Mouse (Mus musculus) lung, embryonic 14.5 days (tissue): ENCODE measurements around the gene Atrnl1. TPM values are rescaled to one million over a fixed set of nuclear protein-coding genes. Genes with fewer than 3 reads are reported as not detected.

Experiments
- ATAC-seq: fragments of 200-750 bp; cut with Nextera tagmentation; 2 replicates; pipeline ENCODE4 v1.8.0; 2017; ENCODE audit warnings: mild to moderate bottlenecking, moderate TSS enrichment, moderate library complexity; ENCODE audit not compliant: insufficient read depth
- DNase-seq: peaks from one replicate; pipeline ENCODE4 v3.0.0-alpha.2; 2015
- H3K27ac ChIP-seq: fragments of 300-500 bp; sonication (generic); 2 replicates; pipeline ENCODE4 v1.5.1; 2014; ENCODE audit warnings: low read depth, mild to moderate bottlenecking, moderate library complexity
- H3K27me3 ChIP-seq: fragments of 300-500 bp; sonication (generic); 2 replicates; pipeline ENCODE4 v1.6.1; 2014; ENCODE audit warnings: low read length, control low read depth; ENCODE audit not compliant: insufficient read depth
- H3K36me3 ChIP-seq: fragments of 300-500 bp; sonication (generic); 2 replicates; pipeline ENCODE4 v1.6.1; 2014; ENCODE audit warnings: control low read depth; ENCODE audit not compliant: insufficient read depth
- H3K4me1 ChIP-seq: fragments of 300-500 bp; sonication (generic); 2 replicates; pipeline ENCODE4 v1.6.1; 2014; ENCODE audit warnings: antibody characterized with exemption, control low read depth; ENCODE audit not compliant: insufficient read depth
- H3K4me2 ChIP-seq: fragments of 300-500 bp; sonication (generic); 2 replicates; pipeline ENCODE4 v1.6.1; 2014; ENCODE audit warnings: mild to moderate bottlenecking
- H3K4me3 ChIP-seq: fragments of 300-500 bp; sonication (generic); 2 replicates; pipeline ENCODE4 v1.5.1; 2014; ENCODE audit warnings: low read depth, low read length
- H3K9ac ChIP-seq: fragments of 300-500 bp; sonication (generic); 2 replicates; pipeline ENCODE4 v1.6.1; 2014
- H3K9me3 ChIP-seq: fragments of 300-500 bp; sonication (generic); 2 replicates; pipeline ENCODE4 v1.6.1; 2016; ENCODE audit warnings: low read depth, low read length, control low read depth
- CTCF ChIP-seq: IDR thresholded peaks from 2 replicates; pipeline ENCODE4 v1.5.1; 2016; ENCODE audit warnings: antibody characterized with exemption, low read depth
- WGBS: fragments of 180-500 bp; shearing (Covaris S2); extraction: QIAGEN DNeasy Blood & Tissue Kit; methylation state at CpG from one replicate; pipeline ENCODE4 v1.1.7; 2014; 5-methylcytosine and 5-hydroxymethylcytosine counted together
- polyA plus RNA-seq: library from polyadenylated mRNA; unstranded; fragments of >200 nt; fragmentation: Nextera tagmentation; extraction: Ambion mirVana; gene quantifications from 2 replicates; pipeline ENCODE4 v1.2.1, GENCODE M21; 2014

The Atrnl1 gene
- polyA plus RNA-seq, 1 experiment from 2014 or later = 7.1 TPM

DNA sequence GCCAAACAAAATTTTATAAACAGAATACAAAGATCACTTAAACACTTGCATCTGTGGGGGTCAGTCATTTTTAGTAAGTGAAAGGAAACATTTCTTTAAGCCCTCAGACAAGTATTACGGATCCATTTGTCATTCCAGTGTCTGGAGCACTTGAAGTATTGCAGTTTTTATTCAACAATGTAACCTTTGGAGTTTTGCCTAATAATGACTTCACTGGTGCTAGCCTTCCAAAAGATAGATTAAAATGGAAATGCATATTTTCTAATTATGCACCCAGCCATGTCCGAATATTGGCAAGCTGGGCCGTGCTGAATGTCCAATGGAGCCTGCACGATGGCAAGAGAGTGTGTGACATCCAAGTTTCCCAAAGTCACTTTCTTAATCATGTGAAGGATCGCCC, 513.7 kb downstream of the Atrnl1 start:
- ATAC-seq = no peak
- no peak overlapping the region for H3K4me3 ChIP-seq
- DNase-seq = peak; percentile 55
- H3K27ac ChIP-seq = no peak overlapping the region
- no peaks in the 10 kb centered on the region for H3K36me3 ChIP-seq
- H3K9me3 ChIP-seq = 0 out of 2 replicates have a peak, but pooled peaks cover under 1% of the 10 kb centered on the region
- H3K4me1 ChIP-seq = no peaks in the 10 kb centered on the region
- H3K27me3 ChIP-seq = no peaks in the 10 kb centered on the region
- no peak overlapping the region for H3K4me2 ChIP-seq
- H3K9ac ChIP-seq = no peak overlapping the region
- no peak for TF ChIP-seq CTCF
- 44% methylated on average over 5 of the region's 5 CpGs for WGBS

- 0 out of 2 replicates have a peak, but pooled peaks cover 5% of the 10 kb centered on the region for H3K9me3 ChIP-seq
- no peak overlapping the region for H3K27ac ChIP-seq
- no peak overlapping the region for H3K4me3 ChIP-seq
- DNase-seq (no peak), ATAC-seq (no peak)
- no peak overlapping the region for H3K4me2 ChIP-seq
- H3K36me3 ChIP-seq = no peaks in the 10 kb centered on the region
- H3K27me3 ChIP-seq = no peaks in the 10 kb centered on the region
- TF ChIP-seq CTCF = no peak
- no peak overlapping the region for H3K9ac ChIP-seq
- no peaks in the 10 kb centered on the region for H3K4me1 ChIP-seq
- 73% methylated on average over 14 of the region's 14 CpGs for WGBS
These were observed 514.2 kb downstream of the Atrnl1 start for GRCm38 (mm10) chr19:58125010-58125409.

GRCm38 (mm10) chr19:58131896-58132295, 521.1 kb downstream of the Atrnl1 start:
- WGBS = 92% methylated on average over 9 of the region's 9 CpGs
- Histone ChIP-seq H3K9me3 (0 out of 2 replicates have a peak, but pooled peaks cover 5% of the 10 kb centered on the region), H3K4me2 (no peak overlapping the region), H3K9ac (no peak overlapping the region), H3K4me1 (no peaks in the 10 kb centered on the region), H3K36me3 (peaks cover 4% of the 10 kb centered on the region; the same call in 1 of the 2 replicates), H3K4me3 (no peak overlapping the region), H3K27me3 (no peaks in the 10 kb centered on the region), H3K27ac (no peak overlapping the region)
- TF ChIP-seq CTCF = no peak
- ATAC-seq (no peak), DNase-seq (no peak)

GRCm38 (mm10) chr19:58140191-58140784, 529.5 kb downstream of the Atrnl1 start:
- Histone ChIP-seq H3K27me3 (no peaks in the 10 kb centered on the region), H3K4me1 (no peaks in the 10 kb centered on the region), H3K27ac (no peak overlapping the region), H3K36me3 (no peaks in the 10 kb centered on the region), H3K9ac (no peak overlapping the region), H3K4me2 (no peak overlapping the region), H3K4me3 (no peak overlapping the region), H3K9me3 (no peaks in the 10 kb centered on the region)
- DNase-seq (peak; percentile 63), ATAC-seq (no peak)
- TF ChIP-seq CTCF = no peak
- 24% methylated on average over 13 of the region's 13 CpGs for WGBS

- ATAC-seq = no peak
- no peak for TF ChIP-seq CTCF
- Histone ChIP-seq H3K27me3 (no peaks in the 10 kb centered on the region), H3K4me1 (no peaks in the 10 kb centered on the region), H3K27ac (no peak overlapping the region), H3K36me3 (no peaks in the 10 kb centered on the region), H3K4me2 (no peak overlapping the region), H3K4me3 (no peak overlapping the region), H3K9ac (no peak overlapping the region), H3K9me3 (no peaks in the 10 kb centered on the region)
- no peak for DNase-seq
- 92% methylated on average over 7 of the region's 7 CpGs for WGBS
These were observed 533.1 kb downstream of the Atrnl1 start for GRCm38 (mm10) chr19:58143853-58144454.

- H3K27me3 ChIP-seq = no peaks in the 10 kb centered on the region
- ATAC-seq (no peak), DNase-seq (no peak)
- TF ChIP-seq CTCF = no peak
- H3K36me3 ChIP-seq = no peaks in the 10 kb centered on the region
- no peak overlapping the region for H3K4me2 ChIP-seq
- H3K4me3 ChIP-seq = no peak overlapping the region
- no peak overlapping the region for H3K9ac ChIP-seq
- H3K9me3 ChIP-seq = no peaks in the 10 kb centered on the region
- no peak overlapping the region for H3K27ac ChIP-seq
- no peaks in the 10 kb centered on the region for H3K4me1 ChIP-seq
- 49% methylated on average over 9 of the region's 9 CpGs for WGBS
These were observed 534.7 kb downstream of the Atrnl1 start for GRCm38 (mm10) chr19:58145521-58145920.

DNA sequence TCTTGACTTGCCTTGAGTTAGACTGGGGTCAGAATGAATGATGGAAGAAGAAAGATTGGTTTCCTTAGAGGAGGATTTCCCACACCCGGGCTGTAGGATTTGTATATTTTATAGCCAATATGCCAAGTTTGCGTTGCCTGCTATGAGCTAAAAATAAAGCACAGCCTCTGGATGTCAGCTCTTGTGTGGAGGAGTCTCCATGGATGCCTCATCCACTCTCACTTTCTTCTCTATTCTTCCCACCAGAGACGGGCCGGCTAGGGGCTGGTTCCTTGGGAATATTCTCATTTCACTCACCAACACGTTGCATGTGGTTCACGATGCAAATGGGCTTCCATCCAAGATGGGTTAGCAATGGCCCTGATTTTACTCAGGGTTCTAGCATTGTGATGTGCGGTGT, 540.4 kb downstream of the Atrnl1 start:
- Histone ChIP-seq H3K4me2 (no peak overlapping the region), H3K27ac (no peak overlapping the region), H3K9ac (no peak overlapping the region), H3K36me3 (no peaks in the 10 kb centered on the region), H3K9me3 (no peaks in the 10 kb centered on the region), H3K4me3 (no peak overlapping the region), H3K4me1 (no peaks in the 10 kb centered on the region), H3K27me3 (no peaks in the 10 kb centered on the region)
- TF ChIP-seq CTCF = no peak
- ATAC-seq (no peak), DNase-seq (no peak)
- WGBS = 66% methylated on average over 7 of the region's 7 CpGs
